Mouse (Mus musculus) yolk sac, embryonic 10.5 days (tissue): ENCODE measurements around the gene Hhatl.

Experiments
- DNase-seq: peaks from one replicate; pipeline ENCODE4 v3.0.0-alpha.2; 2017; ENCODE audit warnings: low spot score

Hhatl gene

GRCm38 (mm10) chr9:121791757-121792521 lies at the start of gene Hhatl:
TSS of gene Hhatl (minus strand) at chr9:121792507.
- DNase-seq, result no peak

DNA sequence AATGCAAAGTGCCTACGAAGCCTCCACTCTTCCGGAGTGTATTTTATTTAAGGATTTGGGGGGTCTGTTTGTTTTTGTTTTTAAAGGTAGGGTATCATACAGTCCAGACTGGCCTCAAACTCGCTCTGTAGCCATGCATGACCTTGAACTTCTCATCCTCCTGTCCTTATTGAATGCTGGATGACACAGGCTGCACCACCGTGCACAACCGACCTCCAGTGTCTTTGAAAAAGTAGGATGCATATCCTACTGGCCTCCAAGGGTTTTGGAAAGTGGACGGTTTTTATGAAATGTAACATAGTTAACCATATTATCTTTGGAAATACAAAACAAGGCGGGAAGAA lies 47.3 kb upstream of the Hhatl start:
- DNase-seq, result no peak

DNA sequence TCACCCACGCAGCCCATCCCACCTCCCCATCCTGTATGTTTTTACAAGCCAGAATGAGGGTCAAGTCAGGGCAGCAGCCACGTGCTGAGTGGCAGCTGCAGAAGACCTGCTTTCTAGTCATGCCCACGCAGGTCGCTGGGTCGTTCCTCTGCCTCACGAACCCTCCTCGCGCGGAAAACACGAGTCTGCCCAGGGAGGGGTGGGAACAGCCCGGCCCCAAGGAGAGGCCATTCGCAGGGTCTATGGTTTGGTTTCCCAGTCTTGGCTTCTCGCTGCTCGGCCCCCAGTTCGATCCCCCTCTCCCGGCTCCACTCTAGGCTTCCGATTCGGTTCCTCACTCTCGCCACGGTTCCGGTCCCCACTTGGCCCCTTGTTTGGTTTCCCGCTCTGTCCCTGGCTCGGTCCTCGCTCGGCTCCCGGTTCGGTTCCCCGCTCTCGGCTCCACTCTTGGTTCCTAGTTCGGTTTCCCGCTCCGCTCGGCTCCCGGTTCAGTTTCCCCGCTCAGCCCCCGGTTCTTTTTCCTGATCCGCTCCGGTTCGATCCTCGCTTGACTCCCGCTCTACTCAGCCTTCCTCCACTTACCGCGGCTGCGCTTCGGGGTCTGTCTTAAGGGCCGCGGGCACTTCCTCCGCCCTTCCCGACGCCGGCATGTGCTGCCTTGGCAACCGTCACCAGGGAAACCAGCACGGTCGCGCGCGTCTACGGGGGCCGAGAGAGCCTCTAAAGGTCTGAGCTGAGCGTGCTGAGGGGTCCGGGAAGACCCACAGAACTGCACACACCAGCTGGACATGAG lies 46.7 kb upstream of the Hhatl start, which contains the start of gene Ccdc13:
TSS of gene Ccdc13 (minus strand) at position 633 of the 793 bp plus-strand sequence.
- peak; percentile 65 for DNase-seq

DNA sequence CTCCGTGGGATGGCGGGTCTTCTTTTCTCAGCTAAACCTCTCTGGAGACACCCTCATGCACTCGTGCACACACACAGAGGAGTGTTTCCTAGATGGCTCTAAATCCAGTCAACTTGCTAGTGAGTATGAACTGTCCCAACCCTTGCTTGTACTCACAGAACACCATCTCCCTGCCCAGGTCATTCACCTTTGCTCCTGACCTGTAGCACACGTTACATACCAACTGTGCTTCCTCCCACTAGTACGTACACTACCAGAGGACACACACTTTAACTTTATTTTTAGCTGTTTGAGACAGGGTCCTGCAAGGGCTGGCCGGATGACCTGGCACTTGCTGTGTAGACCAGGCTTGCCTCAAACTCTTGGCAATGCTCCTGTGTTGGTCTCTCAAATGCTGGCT lies 45.7 kb upstream of the Hhatl start:
- DNase-seq, result no peak

GRCm38 (mm10) chr9:121833825-121834224 lies 41.5 kb upstream of the Hhatl start:
- no peak for DNase-seq

DNA sequence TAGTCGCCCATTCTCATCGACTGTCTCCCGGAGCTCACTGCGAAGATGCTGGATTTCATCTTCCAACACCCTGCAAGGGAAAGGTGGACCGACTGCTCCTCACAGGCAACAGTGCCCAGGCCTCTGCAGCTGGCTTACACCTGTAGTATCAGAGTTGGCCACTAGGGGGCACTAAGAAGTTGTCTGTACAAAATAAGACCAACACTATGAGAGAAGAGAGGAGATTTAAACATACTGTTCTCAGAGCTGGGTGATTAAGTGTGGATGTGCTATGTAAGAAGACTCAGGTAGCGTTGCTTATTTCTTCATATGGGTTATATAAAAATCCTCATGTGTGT lies 38.6 kb upstream of the Hhatl start:
- peak; percentile 55 for DNase-seq

DNA sequence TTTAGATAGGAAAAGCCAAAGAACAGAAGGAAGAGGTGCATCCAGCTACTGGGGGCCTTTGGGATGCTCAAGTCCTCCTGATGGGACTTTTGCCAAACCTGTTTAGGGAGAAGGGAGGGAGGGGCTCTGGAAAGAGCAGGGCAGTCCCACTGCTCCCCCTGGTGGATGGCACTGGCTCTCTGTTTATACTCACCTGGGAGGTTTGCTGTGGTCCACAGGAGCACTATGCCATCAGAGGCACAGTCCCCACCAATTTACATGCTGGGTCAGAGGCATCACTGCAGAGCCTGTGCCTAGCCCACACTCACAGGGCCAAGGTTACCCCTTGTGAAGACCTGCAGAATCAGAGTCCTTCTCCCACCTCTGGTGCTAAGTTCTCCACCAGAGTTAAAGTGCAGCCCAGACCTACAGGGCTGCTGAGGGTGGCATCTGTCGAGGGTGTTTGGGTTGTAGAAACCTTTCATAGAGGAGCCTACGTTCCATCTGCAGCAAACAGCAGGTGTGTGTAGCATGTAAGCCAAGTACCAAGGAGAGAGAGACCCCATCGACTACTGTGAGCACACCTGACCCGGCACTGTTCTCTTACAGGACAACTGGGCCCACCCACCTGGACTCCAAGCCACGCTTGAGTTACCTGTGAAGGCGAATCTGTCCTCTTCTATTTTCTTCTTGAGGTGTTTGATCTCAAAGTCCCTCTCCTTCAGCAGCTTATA lies 38.1 kb upstream of the Hhatl start:
- DNase-seq, result no peak

DNA sequence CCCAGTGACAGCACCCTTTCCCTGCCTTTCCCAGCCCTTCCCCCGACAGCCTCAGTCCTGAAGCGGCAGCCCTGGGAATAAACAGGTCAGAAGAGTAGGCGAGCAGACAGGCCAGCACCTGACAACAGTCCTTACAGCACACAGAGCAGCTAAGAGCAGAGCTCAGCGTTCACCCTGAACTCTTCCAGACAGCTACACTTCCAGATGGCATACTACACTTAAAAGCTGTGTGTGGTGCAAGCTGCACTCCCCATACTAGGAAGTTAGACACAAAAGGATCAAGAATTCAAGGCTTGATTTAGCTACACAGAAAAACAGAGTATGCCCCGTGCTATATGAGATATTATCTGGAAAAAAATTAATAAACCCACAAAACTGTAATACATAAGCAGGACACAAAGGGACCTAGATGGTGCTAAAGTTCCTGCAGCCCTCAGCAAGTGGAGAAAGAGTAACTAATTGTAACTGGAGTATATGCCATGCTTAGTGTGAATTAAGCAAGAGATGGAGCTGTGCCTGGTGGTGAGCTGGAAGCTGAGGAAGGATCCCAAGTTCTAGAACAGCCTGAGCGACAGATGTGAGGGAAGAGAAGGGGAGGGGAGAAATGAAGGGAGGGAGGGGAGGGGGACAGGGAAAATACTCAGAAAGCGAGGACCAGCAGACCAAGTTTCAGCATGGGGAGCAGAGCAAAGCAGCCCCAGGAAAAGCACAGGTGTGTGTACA lies 37.1 kb upstream of the Hhatl start:
- DNase-seq, result no peak

GRCm38 (mm10) chr9:121828314-121828713 lies 36.0 kb upstream of the Hhatl start:
- no peak for DNase-seq

DNA sequence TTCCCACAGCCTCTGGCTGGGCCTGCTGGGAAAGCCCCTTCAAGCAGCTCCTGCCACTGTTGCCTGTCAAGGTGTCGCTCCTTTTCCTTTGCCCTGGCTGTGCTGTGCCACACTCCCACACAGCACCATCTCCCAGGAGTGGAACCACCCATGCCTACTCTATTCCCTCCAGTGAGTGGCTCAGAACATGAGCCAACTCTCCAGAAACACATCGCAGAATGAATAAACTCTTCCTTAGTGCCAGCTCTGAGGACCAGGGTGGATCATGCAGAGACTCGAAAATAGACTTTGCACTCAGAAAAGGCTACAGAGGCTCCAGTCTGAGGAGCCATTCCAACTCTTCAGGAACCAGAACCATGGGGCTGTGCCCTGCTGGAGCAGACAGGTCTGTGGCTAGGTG lies 34.0 kb upstream of the Hhatl start:
- DNase-seq, result no peak

DNA sequence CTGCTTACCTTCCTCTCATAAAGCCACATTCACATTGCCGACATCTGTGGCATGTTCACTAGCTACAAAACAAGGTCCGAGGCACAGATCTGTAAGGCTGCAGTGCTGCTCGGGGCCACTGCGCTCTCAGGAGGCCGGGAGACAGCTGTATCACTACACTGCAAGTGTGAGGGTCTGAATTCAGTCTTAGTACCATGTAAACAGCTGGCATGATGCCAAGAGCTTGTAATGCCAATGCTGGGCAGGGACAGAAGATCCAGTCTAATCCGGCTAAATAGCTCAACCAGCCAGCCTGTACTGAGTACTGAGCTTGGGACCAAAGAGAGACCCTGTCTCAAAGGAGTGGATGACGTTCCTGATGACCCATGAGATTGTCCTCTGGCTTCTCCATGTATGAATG lies 31.7 kb upstream of the Hhatl start:
- DNase-seq, result no peak

GRCm38 (mm10) chr9:121823051-121823450 lies 30.7 kb upstream of the Hhatl start:
- no peak for DNase-seq

GRCm38 (mm10) chr9:121822585-121822991 lies 30.3 kb upstream of the Hhatl start:
- no peak for DNase-seq

GRCm38 (mm10) chr9:121820765-121821164 lies 28.5 kb upstream of the Hhatl start:
- no peak for DNase-seq

DNA sequence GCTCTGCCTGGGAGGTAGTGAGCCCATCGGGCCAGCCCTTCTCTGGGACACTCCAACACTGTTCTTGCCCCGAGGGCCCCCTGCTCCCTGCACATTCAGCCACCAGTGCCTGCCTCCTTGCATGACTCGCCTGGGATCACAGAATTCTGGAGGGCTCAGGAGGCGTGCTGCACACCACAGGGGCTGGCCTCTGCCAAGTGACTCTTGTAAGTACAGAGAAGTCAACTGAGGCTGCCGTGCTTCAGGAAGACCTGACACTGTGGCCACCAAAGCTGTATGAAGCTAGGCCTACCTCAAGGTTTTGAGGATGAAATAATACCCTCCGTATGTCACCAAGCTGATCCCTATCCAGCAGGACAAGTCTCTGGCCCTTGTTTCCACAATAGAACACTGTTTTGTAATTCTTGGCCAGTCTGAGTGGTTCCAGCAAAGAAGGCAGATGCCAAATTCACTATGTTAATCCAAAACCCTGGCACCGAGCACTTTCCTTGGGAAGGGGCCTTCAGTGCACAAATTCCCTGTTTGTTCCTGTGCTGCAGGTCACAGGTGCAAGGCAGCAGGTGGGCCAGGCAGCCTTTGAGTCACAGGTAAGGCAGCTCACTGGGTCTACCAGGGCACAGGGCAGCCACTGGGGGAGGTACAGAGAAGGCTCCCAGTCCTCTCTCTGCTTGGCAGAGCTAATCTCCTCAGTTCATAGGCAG lies 27.6 kb upstream of the Hhatl start:
- DNase-seq, result no peak

GRCm38 (mm10) chr9:121819073-121819770 lies 26.9 kb upstream of the Hhatl start:
- DNase-seq, result no peak

DNA sequence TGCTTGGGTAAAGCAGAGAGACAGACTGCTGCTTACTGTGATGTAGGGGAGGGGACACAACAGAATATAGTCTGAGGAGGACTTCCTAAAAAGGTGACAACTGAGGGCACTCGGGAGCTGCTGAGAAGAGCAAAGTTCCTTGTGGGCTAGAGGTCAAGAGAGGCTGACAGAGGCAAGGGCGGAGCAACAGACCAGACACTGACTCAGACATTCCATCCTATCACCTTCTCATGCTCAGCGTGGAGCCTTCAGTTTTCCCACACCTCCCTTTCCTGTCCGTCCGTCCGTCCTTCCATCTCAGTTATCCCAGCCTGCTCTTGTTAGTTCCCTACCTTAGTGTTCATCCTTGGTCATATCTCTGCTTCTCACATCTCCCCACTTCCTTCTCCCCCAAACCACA lies 22.9 kb upstream of the Hhatl start:
- peak; percentile 60 for DNase-seq

GRCm38 (mm10) chr9:121810081-121810821 lies 17.9 kb upstream of the Hhatl start:
- no peak for DNase-seq

DNA sequence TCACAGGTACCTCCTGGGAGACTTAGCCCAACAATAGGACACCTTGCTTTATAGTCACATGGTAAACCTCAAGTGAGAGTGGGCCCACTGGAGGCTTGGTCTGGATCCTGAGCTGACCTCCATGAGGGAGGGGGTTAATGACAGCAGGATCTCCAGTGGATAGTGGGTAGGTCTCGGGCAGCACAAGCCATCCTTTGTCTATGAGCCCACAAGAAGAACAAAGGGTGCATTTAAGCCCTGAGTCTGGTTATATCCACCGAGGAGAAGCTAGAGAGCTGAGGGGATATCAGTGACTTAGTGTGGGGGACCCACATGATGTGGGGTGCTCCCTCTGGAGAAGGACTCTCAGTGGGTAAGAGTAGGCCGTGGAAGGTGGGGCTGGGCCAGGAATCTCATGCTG lies 16.2 kb upstream of the Hhatl start:
- no peak for DNase-seq

- DNase-seq, result no peak
Observed at GRCm38 (mm10) chr9:121807947-121808346, 15.6 kb upstream of the Hhatl start.
